Mouse (Mus musculus): ENCODE data around the gene Rab3il1.
"Not testable (repeated sequence)": the region's sequence is repeated elsewhere in the genome, so short reads cannot be mapped to it uniquely, and the experiment has no call there.

The Rab3il1 gene

GRCm38 (mm10) chr19:10001206-10001969 is at the start of gene Rab3il1, which contains the start of gene Best1:
TSS of gene Rab3il1 (plus strand) at chr19:10001669.
TSS of gene Best1 (minus strand) at chr19:10001633.
- no peak for DNase-seq (ENCODE audit: low read depth, low spot score)

GRCm38 (mm10) chr19:9952390-9952789 is 49.1 kb upstream of the Rab3il1 start:
- DNase-seq (ENCODE audit: low read depth, low spot score) = no peak

DNA sequence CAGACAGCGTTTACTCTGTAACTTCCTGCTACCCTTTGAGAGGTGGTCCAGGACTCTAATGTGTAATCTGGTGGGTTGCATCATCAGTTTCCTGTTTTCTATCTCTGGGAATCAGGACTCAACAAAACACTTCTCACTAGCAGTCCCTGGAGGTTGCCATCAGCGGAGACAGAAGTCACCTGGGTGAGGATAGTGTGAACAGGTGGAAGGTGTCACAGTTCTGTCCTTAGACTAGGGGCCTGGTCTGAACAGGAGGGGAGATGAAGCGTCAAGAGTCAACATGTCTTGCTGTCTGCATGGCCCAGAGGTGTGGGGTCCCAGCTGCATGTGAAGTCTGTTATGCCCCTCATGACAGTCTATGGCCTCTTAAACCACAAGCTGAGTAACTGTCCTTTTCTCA is 48.6 kb upstream of the Rab3il1 start:
- no peak for DNase-seq (ENCODE audit: low read depth, low spot score)

- peak; percentile 93 for DNase-seq (ENCODE audit: low read depth, low spot score)
These were observed 47.2 kb upstream of the Rab3il1 start for GRCm38 (mm10) chr19:9954055-9954810.

DNA sequence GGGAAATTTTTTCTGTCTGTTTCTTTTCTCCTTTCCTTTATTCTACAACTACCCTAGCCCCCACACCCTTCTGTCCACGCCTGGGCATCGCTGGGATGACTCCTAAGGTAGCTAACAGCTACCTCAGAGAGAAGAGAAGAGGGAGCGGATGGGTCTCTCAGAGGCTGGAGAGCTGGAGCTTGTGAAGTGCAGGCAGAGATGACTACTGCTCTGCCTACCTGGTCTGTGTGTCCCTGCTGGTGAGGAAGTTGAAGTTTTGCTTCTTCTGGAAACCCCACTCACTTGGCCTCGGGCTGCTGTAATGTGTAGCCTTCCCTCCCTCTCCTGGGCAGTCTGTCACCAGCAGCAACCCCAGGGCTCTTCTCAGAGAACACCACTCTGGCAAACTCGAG is 46.7 kb upstream of the Rab3il1 start:
- DNase-seq (ENCODE audit: low read depth, low spot score) = no peak

DNA sequence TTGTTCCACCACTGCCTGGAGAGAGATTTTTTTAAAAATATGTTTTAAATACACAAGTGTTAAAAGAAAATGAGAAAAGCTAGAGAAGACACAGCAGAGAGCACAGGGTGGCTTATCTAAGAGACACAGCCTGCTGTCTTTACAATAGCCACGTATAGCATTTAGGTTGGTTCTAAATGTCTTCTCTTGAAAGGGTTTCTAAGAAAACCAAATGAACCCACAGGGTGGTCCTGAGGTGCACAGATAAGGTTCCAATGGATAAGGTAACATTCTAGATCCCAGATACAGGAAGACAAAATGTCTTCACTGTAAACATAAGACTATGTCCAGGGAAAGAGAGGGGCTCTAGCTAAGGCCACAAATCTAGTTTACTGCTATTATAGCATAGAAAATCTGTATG is 46.0 kb upstream of the Rab3il1 start:
- DNase-seq (ENCODE audit: low read depth, low spot score) = no peak

GRCm38 (mm10) chr19:9956624-9957388 is 44.7 kb upstream of the Rab3il1 start:
- no peak for DNase-seq (ENCODE audit: low read depth, low spot score)

DNA sequence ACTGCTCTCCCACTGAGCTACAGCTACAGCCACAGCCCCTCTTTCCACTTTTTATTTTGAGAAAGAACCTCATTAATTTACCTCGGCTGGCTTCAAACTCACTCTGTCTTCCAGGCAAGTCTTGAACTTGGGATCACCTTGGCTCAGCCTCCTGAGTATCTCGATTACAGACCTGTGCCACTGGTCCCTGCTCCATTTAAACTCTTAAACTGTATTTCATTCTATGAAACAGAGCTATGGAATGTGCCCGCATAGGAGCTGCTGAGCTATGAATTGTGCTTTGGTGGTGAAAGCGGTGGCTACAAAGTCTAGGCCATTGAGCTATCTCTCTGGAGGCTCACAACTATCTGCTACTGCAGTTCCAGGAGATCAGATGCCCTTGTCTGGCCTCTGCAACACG is 43.5 kb upstream of the Rab3il1 start:
- no peak for DNase-seq (ENCODE audit: low read depth, low spot score)

DNA sequence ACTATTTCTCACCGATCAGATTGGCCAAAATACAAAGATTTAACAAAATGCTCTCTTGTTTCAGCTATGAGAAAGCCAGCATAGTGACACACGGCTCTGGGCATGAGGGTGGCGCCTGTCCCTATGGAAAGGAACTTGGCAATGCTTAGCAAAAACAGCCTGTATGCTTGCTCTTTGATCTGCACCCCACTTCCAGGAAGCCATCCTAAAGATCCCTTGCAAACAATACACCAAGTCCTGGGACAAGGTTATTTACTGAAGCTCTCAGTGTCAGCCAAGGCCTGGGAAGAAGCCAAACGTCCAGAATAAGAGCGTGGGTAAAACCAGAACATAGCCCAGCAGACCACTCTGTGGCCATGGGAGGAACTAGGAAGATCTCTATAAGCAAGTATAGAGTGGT is 40.7 kb upstream of the Rab3il1 start:
- DNase-seq (ENCODE audit: low read depth, low spot score) = no peak

DNA sequence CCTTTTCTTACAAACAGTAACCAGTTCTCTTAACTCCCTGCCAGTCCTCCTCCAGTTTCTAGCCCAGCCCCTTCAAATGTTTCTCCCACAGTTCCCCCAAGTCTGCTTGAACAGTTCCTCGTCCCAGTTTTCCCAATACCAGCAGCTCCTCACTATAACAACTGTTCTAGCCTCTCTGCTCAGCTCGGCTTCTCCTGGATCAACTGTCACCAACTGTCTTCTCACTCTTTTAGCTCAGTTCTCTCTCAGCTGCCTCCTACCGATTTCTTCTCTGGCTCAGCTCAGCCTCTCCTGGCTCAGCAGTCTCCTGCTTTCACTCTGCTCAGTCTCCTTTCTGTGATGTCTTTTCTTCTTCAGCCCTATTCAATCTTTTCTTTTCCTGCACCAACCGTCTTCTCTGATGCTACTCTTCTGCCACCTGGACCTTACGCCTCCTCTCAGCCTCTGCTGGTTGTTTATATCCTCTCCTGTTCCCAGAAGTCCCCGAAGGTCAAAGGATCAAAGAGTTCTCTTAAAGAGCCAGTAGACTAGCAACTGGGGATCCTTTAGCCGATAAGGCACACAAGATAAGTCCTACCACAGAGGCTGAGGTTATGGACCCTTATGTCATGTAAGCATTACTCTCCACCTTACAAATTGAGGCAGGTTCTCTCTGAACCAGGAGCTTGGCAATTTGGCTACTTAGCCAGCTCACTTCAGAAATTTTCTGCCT is 37.1 kb upstream of the Rab3il1 start:
- DNase-seq (ENCODE audit: low read depth, low spot score) = no peak

DNA sequence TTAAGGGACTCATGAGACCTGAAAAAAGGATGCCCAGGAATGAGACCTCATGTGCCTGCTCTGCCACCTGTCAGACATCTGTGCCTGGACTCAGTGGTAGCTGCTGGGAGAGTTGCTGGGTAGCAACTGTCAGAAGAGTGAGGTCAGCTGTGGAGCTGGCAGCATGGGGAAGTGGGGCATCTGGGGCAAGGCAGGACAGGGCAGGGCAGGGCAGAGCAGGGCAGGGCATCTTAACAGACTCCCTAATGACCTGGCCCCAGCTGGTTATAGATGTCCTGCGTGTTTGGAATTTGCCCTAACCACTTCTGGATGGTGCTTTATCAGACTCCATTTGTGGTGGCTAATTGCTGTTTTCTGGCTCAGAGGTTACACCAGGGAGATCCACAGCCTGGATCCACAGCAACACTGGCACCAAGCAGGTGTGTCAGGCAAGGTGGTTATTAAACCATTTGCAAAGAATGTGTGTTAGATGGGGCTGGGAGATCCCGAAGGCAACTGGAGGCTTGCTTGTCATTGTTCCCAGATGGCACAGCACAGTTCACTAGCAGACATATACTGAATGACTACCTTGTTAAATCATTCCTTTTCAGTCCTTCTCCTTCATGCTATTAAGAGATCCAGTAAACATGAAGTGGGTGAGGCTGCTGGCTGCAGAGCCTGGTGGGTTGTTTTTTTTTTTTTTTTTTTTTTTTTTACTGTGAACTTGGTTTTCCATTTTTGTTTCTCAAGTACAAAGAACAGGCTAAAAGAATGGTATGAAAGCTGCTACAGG is 35.2 kb upstream of the Rab3il1 start:
- no peak for DNase-seq (ENCODE audit: low read depth, low spot score)

GRCm38 (mm10) chr19:9968081-9968787 is 33.2 kb upstream of the Rab3il1 start:
- DNase-seq (ENCODE audit: low read depth, low spot score) = no peak

GRCm38 (mm10) chr19:9974853-9975252 is 26.6 kb upstream of the Rab3il1 start:
- DNase-seq (ENCODE audit: low read depth, low spot score) = not testable (repeated sequence)

GRCm38 (mm10) chr19:9977085-9977484 is 24.4 kb upstream of the Rab3il1 start:
- no peak for DNase-seq (ENCODE audit: low read depth, low spot score)

- peak; percentile 88 for DNase-seq (ENCODE audit: low read depth, low spot score)
These were observed 23.0 kb upstream of the Rab3il1 start for GRCm38 (mm10) chr19:9978431-9978951.

DNA sequence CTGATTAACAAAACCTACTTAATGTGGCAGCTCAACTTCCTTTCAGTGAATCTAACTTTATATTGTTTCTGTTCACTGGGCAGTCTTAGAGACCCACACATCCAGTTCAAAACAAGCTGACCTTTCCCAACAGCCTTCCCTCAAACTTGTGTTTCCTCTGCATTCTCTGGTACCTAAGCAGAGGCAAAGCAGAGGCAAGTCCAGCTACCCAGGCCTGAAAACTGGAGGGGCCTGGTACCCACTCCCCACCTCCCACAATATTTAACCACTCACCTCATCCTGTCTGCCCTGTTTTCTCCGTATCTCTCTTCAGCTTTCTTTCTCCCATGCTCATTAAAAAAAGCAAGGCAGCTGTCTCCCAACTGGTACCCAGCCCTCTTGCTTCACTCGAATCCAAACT is 22.3 kb upstream of the Rab3il1 start:
- no peak for DNase-seq (ENCODE audit: low read depth, low spot score)

DNA sequence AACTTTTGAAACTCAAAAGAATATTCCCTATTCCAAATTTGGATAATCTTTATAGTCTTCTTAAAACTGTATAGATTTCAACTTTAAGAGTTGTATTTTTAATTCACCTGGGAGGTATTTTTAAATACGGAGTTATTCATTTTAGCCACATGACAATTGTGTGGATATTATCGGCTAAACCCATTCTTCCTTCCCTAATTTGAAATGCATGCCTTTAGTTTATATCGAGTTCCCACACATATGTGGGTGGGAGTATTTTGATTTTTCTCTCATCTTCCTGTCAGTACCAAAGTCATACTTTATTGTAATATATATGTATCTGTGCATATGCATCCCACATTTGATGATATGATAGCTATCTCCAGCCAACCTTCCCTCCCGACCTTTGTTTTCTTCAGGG is 21.2 kb upstream of the Rab3il1 start, which contains the start of gene Fth1:
Gene Fth1 (plus strand): TSS at position 341 of the 400 bp plus-strand sequence.
- no peak for DNase-seq (ENCODE audit: low read depth, low spot score)

DNA sequence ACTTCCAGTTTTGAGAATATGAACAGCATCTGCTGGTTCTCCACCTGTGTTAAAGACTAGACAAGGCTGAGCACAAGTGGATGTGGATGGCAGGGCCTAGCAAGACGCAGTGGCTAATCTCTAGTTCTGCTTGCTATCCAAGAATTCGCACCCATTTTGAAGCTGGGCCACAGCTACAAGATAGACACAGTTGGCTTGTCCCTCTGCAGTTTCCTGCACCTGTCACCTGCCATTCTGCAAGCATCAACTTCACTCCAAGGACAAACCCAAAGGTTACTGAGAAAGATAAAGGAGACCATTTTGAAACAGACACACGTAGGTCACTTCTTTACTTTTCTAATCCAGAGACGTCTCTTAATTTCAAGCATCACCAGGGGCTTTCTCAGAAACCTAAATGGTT is 19.8 kb upstream of the Rab3il1 start:
- DNase-seq (ENCODE audit: low read depth, low spot score) = no peak

DNA sequence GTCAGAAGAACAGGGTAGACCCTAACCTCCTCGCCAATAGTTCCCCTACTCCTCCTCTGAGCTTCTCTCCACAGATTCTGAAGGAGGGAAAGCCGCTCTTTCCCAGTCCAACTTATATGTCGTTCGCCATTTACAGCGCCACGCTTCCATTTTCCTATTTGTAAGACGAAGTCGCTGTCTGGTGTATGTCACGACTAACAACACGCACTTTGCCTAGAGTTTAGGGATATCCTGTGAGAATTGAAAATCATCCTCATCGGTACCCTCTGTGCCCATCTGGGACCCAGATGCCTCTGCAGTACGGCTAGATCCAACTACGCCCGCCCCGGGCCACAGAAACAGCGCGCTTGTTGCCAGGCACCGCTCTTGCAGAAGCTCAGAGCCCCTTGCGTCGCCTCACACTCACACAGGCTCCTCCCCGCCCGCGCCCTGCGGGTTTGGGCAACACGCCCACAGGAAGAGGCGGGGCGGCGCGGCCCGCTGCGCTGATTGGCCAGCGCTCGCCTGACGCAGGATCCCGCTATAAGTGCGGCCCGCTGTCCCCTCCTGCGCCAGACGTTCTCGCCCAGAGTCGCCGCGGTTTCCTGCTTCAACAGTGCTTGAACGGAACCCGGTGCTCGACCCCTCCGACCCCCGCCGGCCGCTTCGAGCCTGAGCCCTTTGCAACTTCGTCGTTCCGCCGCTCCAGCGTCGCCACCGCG is 19.2 kb upstream of the Rab3il1 start:
- DNase-seq (ENCODE audit: low read depth, low spot score) = peak; percentile 99

Data from skeletal muscle tissue, adult 2 months (tissue).